ENCODE assay signal across 8 mouse cellular contexts in the genomic region with DNA sequence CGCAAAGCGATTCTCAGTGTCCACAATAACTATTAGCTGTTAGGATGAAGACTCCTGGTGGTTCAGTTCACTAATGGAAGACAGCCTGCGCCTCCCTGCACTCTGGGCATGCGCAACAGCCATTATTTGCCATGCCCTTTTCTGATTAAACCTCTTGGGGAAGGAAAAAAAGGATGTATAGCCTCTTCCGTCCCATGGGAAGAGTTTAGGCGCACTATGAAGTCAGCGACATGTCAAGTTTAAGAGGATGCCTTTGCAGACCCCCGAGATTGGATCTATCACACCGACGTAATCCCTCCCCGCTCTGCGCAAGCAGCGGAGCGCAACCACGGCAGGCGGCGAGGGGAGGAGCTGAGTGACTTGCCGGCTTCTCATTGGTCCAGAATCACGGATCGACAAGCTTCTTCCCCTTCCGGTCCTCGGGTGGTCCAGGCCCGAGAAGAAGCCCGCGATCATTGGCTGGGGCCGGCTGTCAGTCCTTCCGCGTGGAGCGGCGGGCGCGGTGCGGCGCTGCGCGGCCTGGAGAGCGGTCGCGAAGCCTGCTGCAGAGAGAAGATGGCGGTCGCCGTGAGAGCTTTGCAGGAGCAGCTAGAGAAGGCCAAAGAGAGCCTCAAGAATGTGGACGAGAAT. TPM values are rescaled to one million over a fixed set of nuclear protein-coding genes. Genes with fewer than 3 reads are reported as not detected.
DNase-seq lines count a peak whose midpoint lies in the region; ATAC-seq lines count a peak whose summit lies in the region.

A gene (plus strand): TSS at position 437 of the 630 bp plus-strand sequence.

- DNase-seq in adipocyte (ENCODE audit: low spot score), result peak; percentile 97
- DNase-seq in embryo, embryonic 10 days (ENCODE audit: low spot score), result peak; percentile 98
- peak; percentile 94 for DNase-seq in gastrocnemius, postnatal 10 days
- peak; percentile 98 for DNase-seq in induced T-regulatory cell, adult 2 months (ENCODE audit: low read depth)
- DNase-seq in left cerebral cortex, adult 9 months (ENCODE audit: low spot score in 2 of 2), result peak; percentile 96 to 98
- DNase-seq in right cerebral cortex, postnatal 14 days, result peak; percentile 94
- DNase-seq in urinary bladder, postnatal 36 days (ENCODE audit: low spot score in 2 of 2), result peak; percentile 91 to 98

- peak; percentile 98 for ATAC-seq in megakaryocyte progenitor cell, adult 5-6 weeks (replicated peaks; ENCODE audit: poor library complexity)

RNA-seq across cellular contexts. Expression of the gene that starts here (rescaled TPM):
- 10 to 100 TPM; 18.6 to 27.6 TPM for total RNA-seq in gastrocnemius, postnatal 10 days (2021)
- total RNA-seq in megakaryocyte progenitor cell, adult 5-6 weeks (2015), result 81.5 and 94.1 TPM in 2 replicates
- total RNA-seq in megakaryocyte progenitor cell, adult 5-6 weeks (2017), result 88.4 and 137 TPM in 2 replicates

Comparison
In these comparisons a context has a peak if more than half of its experiments do, and no peak if none do; other contexts are left out.
1. Peak in every context shown above with its lines: DNase-seq and ATAC-seq.